Mouse (Mus musculus): ENCODE measurements around the gene Cish. TPM values are rescaled to one million over a fixed set of nuclear protein-coding genes. Genes with fewer than 3 reads are reported as not detected.
A peak's percentile ranks its signal among the peaks of the same experiment; 100 is the strongest.

Gene Cish
- polyA plus RNA-seq, 1 experiment from 2014 or later = 26.2 TPM

GRCm38 (mm10) chr9:107264731-107265130 lies 31.1 kb upstream of the Cish start:
- Histone ChIP-seq H3K27me3 (ENCODE audit: insufficient read depth, low read length) (no peaks in the 10 kb centered on the region), H3K4me3 (replicated peaks; ENCODE audit: low read depth, low read length) (no peak overlapping the region), H3K9me3 (replicated peaks; ENCODE audit: low read length) (no peaks in the 10 kb centered on the region), H3K4me2 (ENCODE audit: low read length) (no peak overlapping the region), H3K27ac (no peak overlapping the region), H3K36me3 (ENCODE audit: insufficient read depth, low read length) (no peaks in the 10 kb centered on the region), H3K9ac (ENCODE audit: low read depth, low read length) (no peak overlapping the region), H3K4me1 (replicated peaks; ENCODE audit: insufficient read depth, low read length) (no peaks in the 10 kb centered on the region)
- ATAC-seq (replicated peaks; ENCODE audit: low FRiP score, low read depth) = no peak
- no peak for DNase-seq (ENCODE audit: low spot score)
- no peak for TF ChIP-seq CTCF (IDR thresholded peaks at IDR 0.05; ENCODE audit: low read depth)
- 62% methylated on average over 3 of the region's 3 CpGs for WGBS

GRCm38 (mm10) chr9:107267028-107267427 lies 28.8 kb upstream of the Cish start:
- H3K27ac ChIP-seq = no peak overlapping the region
- no peak overlapping the region for H3K9ac ChIP-seq (ENCODE audit: low read depth, low read length)
- no peak for TF ChIP-seq CTCF (IDR thresholded peaks at IDR 0.05; ENCODE audit: low read depth)
- no peak for ATAC-seq (replicated peaks; ENCODE audit: low FRiP score, low read depth)
- no peaks in the 10 kb centered on the region for H3K36me3 ChIP-seq (ENCODE audit: insufficient read depth, low read length)
- H3K9me3 ChIP-seq (replicated peaks; ENCODE audit: low read length) = no peaks in the 10 kb centered on the region
- H3K4me3 ChIP-seq (replicated peaks; ENCODE audit: low read depth, low read length) = no peak overlapping the region
- H3K27me3 ChIP-seq (ENCODE audit: insufficient read depth, low read length) = no peaks in the 10 kb centered on the region
- no peaks in the 10 kb centered on the region for H3K4me1 ChIP-seq (replicated peaks; ENCODE audit: insufficient read depth, low read length)
- WGBS = 45% methylated on average over 1 of the region's 1 CpGs
- no peak overlapping the region for H3K4me2 ChIP-seq (ENCODE audit: low read length)
- no peak for DNase-seq (ENCODE audit: low spot score)

GRCm38 (mm10) chr9:107267721-107268402 lies 28.0 kb upstream of the Cish start:
- Histone ChIP-seq H3K27me3 (ENCODE audit: insufficient read depth, low read length) (no peaks in the 10 kb centered on the region), H3K4me1 (replicated peaks; ENCODE audit: insufficient read depth, low read length) (no peaks in the 10 kb centered on the region), H3K9me3 (replicated peaks; ENCODE audit: low read length) (no peaks in the 10 kb centered on the region), H3K9ac (ENCODE audit: low read depth, low read length) (no peak overlapping the region), H3K4me2 (ENCODE audit: low read length) (no peak overlapping the region), H3K4me3 (replicated peaks; ENCODE audit: low read depth, low read length) (no peak overlapping the region), H3K36me3 (ENCODE audit: insufficient read depth, low read length) (no peaks in the 10 kb centered on the region), H3K27ac (no peak overlapping the region)
- ATAC-seq (replicated peaks; ENCODE audit: low FRiP score, low read depth) (peak; percentile 73), DNase-seq (ENCODE audit: low spot score) (peak; percentile 61)
- TF ChIP-seq CTCF (IDR thresholded peaks at IDR 0.05; ENCODE audit: low read depth) = no peak
- 17% methylated on average over 4 of the region's 4 CpGs for WGBS

- Histone ChIP-seq H3K9ac (ENCODE audit: low read depth, low read length) (no peak overlapping the region), H3K27me3 (ENCODE audit: insufficient read depth, low read length) (no peaks in the 10 kb centered on the region), H3K4me3 (replicated peaks; ENCODE audit: low read depth, low read length) (no peak overlapping the region), H3K4me2 (ENCODE audit: low read length) (no peak overlapping the region), H3K36me3 (ENCODE audit: insufficient read depth, low read length) (no peaks in the 10 kb centered on the region), H3K9me3 (replicated peaks; ENCODE audit: low read length) (no peaks in the 10 kb centered on the region), H3K27ac (no peak overlapping the region), H3K4me1 (replicated peaks; ENCODE audit: insufficient read depth, low read length) (no peaks in the 10 kb centered on the region)
- DNase-seq (ENCODE audit: low spot score) (no peak), ATAC-seq (replicated peaks; ENCODE audit: low FRiP score, low read depth) (no peak)
- no peak for TF ChIP-seq CTCF (IDR thresholded peaks at IDR 0.05; ENCODE audit: low read depth)
- 100% methylated on average over 1 of the region's 1 CpGs for WGBS
Measured at GRCm38 (mm10) chr9:107269772-107270171, 26.1 kb upstream of the Cish start.

GRCm38 (mm10) chr9:107271177-107271938 lies 24.5 kb upstream of the Cish start:
- Histone ChIP-seq H3K4me3 (replicated peaks; ENCODE audit: low read depth, low read length) (no peak overlapping the region), H3K27me3 (ENCODE audit: insufficient read depth, low read length) (no peaks in the 10 kb centered on the region), H3K4me1 (replicated peaks; ENCODE audit: insufficient read depth, low read length) (no peaks in the 10 kb centered on the region), H3K36me3 (ENCODE audit: insufficient read depth, low read length) (no peaks in the 10 kb centered on the region), H3K4me2 (ENCODE audit: low read length) (no peak overlapping the region), H3K9me3 (replicated peaks; ENCODE audit: low read length) (no peaks in the 10 kb centered on the region), H3K27ac (no peak overlapping the region), H3K9ac (ENCODE audit: low read depth, low read length) (no peak overlapping the region)
- DNase-seq (ENCODE audit: low spot score) (no peak), ATAC-seq (replicated peaks; ENCODE audit: low FRiP score, low read depth) (no peak)
- TF ChIP-seq CTCF (IDR thresholded peaks at IDR 0.05; ENCODE audit: low read depth) = no peak
- 75% methylated on average over 7 of the region's 7 CpGs for WGBS

GRCm38 (mm10) chr9:107272284-107272683 lies 23.5 kb upstream of the Cish start:
- TF ChIP-seq CTCF (IDR thresholded peaks at IDR 0.05; ENCODE audit: low read depth) = no peak
- no peak overlapping the region for H3K27ac ChIP-seq
- H3K36me3 ChIP-seq (ENCODE audit: insufficient read depth, low read length) = no peaks in the 10 kb centered on the region
- DNase-seq (ENCODE audit: low spot score) (no peak), ATAC-seq (replicated peaks; ENCODE audit: low FRiP score, low read depth) (no peak)
- no peak overlapping the region for H3K9ac ChIP-seq (ENCODE audit: low read depth, low read length)
- H3K4me2 ChIP-seq (ENCODE audit: low read length) = no peak overlapping the region
- no peaks in the 10 kb centered on the region for H3K9me3 ChIP-seq (replicated peaks; ENCODE audit: low read length)
- H3K27me3 ChIP-seq (ENCODE audit: insufficient read depth, low read length) = no peaks in the 10 kb centered on the region
- WGBS = 60% methylated on average over 4 of the region's 4 CpGs
- no peak overlapping the region for H3K4me3 ChIP-seq (replicated peaks; ENCODE audit: low read depth, low read length)
- H3K4me1 ChIP-seq (replicated peaks; ENCODE audit: insufficient read depth, low read length) = no peaks in the 10 kb centered on the region

Data from kidney, postnatal 0 days (tissue).